Mouse (Mus musculus) hindbrain, postnatal 0 days (tissue): ENCODE results near the gene Ppp1r14a. TPM values are rescaled to one million over a fixed set of nuclear protein-coding genes. Genes with fewer than 3 reads are reported as not detected.
A peak's percentile ranks its signal among the peaks of the same experiment; 100 is the strongest.

ENCODE experiments used
- ATAC-seq: fragments of 200-750 bp; cut with Nextera tagmentation; 2 replicates; pipeline ENCODE4 v1.8.0; 2017; ENCODE audit warnings: mild to moderate bottlenecking, moderate TSS enrichment, moderate library complexity
- DNase-seq: peaks from one replicate; pipeline ENCODE4 v3.0.0-alpha.2; 2015; ENCODE audit warnings: low spot score
- H3K27ac ChIP-seq: fragments of 300-500 bp; sonication (generic); 2 replicates; pipeline ENCODE4 v1.5.1; 2014; ENCODE audit warnings: mild to moderate bottlenecking
- H3K27me3 ChIP-seq: fragments of 300-500 bp; sonication (generic); 2 replicates; pipeline ENCODE4 v1.6.1; 2014; ENCODE audit warnings: low read length, mixed read lengths; ENCODE audit not compliant: insufficient read depth
- H3K36me3 ChIP-seq: fragments of 300-500 bp; sonication (generic); 2 replicates; pipeline ENCODE4 v1.6.1; 2014; ENCODE audit warnings: low read length, mixed read lengths; ENCODE audit not compliant: insufficient read depth
- H3K4me1 ChIP-seq: fragments of 300-500 bp; sonication (generic); 2 replicates; pipeline ENCODE4 v1.6.1; 2014; ENCODE audit warnings: antibody characterized with exemption, low read length, mixed read lengths; ENCODE audit not compliant: insufficient read depth
- H3K4me2 ChIP-seq: fragments of 300-500 bp; sonication (generic); 2 replicates; pipeline ENCODE4 v1.6.1; 2014; ENCODE audit warnings: low read depth, mild to moderate bottlenecking, low read length, moderate library complexity, mixed read lengths
- H3K4me3 ChIP-seq: fragments of 300-500 bp; sonication (generic); 2 replicates; pipeline ENCODE4 v1.5.1; 2014; ENCODE audit warnings: low read length
- H3K9ac ChIP-seq: fragments of 300-500 bp; sonication (generic); replicated peaks from 2 replicates; pipeline ENCODE4 v1.6.1; 2014; ENCODE audit warnings: mild to moderate bottlenecking, low read length, moderate library complexity, mixed read lengths
- H3K9me3 ChIP-seq: fragments of 300-500 bp; sonication (generic); 2 replicates; pipeline ENCODE4 v1.6.1; 2016; ENCODE audit warnings: low read length, mixed read lengths
- CTCF ChIP-seq: IDR thresholded peaks from 2 replicates; pipeline ENCODE4 v1.5.1; 2016; ENCODE audit warnings: antibody characterized with exemption, control low read depth, low read depth
- WGBS: fragments of 180-500 bp; shearing (Covaris S2); extraction: QIAGEN DNeasy Blood & Tissue Kit; methylation state at CpG from one replicate; pipeline ENCODE4 v1.1.7; 2014; 5-methylcytosine and 5-hydroxymethylcytosine counted together
- polyA plus RNA-seq: library from polyadenylated mRNA; unstranded; fragments of >200 nt; fragmentation: Nextera tagmentation; extraction: Ambion mirVana; gene quantifications from 2 replicates; pipeline ENCODE4 v1.2.1, GENCODE M21; 2015
- total RNA-seq: library from RNA; depleted of rRNA; stranded (reverse); fragments of >200 nt; gene quantifications from 2 replicates; pipeline ENCODE4 v1.2.3, GENCODE M21; 2014

Ppp1r14a gene
- total and polyA plus RNA-seq, 2 experiments from 2014 or later, result 3.4 TPM

DNA sequence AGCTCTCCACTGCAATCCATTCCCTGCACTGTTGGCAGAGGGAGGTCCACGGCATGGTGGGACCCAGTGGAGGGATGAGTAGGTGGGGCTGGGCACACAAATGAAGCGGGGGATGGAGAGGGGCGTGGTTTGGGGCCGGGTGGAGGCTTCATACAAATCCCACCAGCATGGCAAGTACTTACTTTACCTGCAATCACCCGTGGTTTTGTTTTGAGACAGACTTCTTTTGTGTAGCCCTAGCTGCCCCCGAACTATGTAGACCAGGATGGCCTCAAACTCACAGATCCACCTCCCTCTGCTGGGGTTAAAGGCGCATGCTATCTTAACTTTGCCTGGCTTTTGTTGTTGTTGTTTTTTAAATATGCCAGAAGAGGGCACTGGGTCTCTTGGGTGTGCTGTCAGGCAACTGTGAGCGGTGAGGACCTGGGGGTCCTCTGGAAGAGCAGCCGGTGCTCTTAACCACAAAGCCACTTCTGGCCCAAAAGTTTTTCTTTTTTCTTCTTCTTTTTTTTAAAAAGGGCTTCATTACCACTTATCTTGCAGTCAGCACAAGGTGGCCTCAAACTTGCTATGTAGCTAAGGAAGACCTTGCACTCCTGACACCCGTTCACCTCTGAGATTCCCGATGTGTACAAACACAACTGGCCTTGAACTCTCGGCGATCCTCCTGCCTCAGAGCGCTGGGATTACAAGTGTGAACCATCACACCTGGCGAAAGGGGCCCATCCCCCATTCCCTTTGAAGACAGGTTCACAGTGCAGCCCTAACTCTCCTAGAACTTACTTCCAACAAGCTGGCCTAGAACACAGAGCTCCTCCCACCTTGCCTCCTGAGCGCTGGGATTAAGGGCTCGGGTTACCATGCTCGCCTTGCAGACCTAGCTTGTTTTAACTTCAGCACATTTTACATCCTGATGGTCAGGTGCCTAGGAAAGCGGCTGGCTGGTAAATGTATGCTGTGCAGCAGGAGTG is 30.5 kb downstream of the Ppp1r14a start:
- H3K9me3 ChIP-seq, result no peaks in the 10 kb centered on the region
- peaks cover 6% of the 10 kb centered on the region; the same call in 1 of the 2 replicates for H3K36me3 ChIP-seq
- H3K9ac ChIP-seq, result no peak overlapping the region
- no peaks in the 10 kb centered on the region for H3K27me3 ChIP-seq
- H3K4me2 ChIP-seq, result peak overlapping the region; percentile 36
- H3K27ac ChIP-seq, result peak overlapping the region; percentile 86
- no peak overlapping the region for H3K4me3 ChIP-seq
- TF ChIP-seq CTCF, result peak; percentile 48
- peaks cover 40% of the 10 kb centered on the region for H3K4me1 ChIP-seq
- DNase-seq (no peak), ATAC-seq (no peak)
- 19% methylated on average over 19 of the region's 19 CpGs for WGBS

DNA sequence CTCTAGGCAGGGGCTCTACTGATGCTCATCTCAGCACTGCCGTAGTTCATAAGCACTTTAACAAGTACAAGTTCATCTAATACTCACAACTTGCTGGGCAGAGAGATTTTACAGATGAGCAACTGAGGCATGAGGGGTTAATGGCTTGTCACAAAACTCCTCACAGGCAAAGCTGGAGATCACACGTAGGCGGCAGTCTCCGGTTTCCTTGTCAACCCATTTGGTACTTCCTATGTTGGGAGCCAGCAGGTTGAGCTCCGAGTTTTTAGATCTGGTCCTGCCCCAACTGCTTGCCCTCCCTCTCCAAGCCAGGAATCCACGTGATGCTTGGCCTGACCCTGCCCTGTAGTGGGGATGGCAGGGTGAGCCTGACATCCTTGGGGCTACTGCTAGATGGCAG is 38.0 kb downstream of the Ppp1r14a start:
- Histone ChIP-seq H3K4me3 (no peak overlapping the region), H3K9ac (no peak overlapping the region), H3K27me3 (no peaks in the 10 kb centered on the region), H3K36me3 (peaks cover 53% of the 10 kb centered on the region), H3K4me2 (no peak overlapping the region), H3K9me3 (no peaks in the 10 kb centered on the region), H3K4me1 (no peaks in the 10 kb centered on the region), H3K27ac (no peak overlapping the region)
- DNase-seq (no peak), ATAC-seq (no peak)
- no peak for TF ChIP-seq CTCF
- 83% methylated on average over 6 of the region's 6 CpGs for WGBS

- Histone ChIP-seq H3K4me3 (no peak overlapping the region), H3K36me3 (peaks cover 59% of the 10 kb centered on the region), H3K27me3 (no peaks in the 10 kb centered on the region), H3K27ac (no peak overlapping the region), H3K9ac (no peak overlapping the region), H3K4me1 (no peaks in the 10 kb centered on the region), H3K9me3 (no peaks in the 10 kb centered on the region), H3K4me2 (no peak overlapping the region)
- DNase-seq, result no peak
- no peak for ATAC-seq
- TF ChIP-seq CTCF, result no peak
- WGBS, result 92% methylated on average over 16 of the region's 16 CpGs
Measured at GRCm38 (mm10) chr7:29328984-29329383, 39.9 kb downstream of the Ppp1r14a start.

DNA sequence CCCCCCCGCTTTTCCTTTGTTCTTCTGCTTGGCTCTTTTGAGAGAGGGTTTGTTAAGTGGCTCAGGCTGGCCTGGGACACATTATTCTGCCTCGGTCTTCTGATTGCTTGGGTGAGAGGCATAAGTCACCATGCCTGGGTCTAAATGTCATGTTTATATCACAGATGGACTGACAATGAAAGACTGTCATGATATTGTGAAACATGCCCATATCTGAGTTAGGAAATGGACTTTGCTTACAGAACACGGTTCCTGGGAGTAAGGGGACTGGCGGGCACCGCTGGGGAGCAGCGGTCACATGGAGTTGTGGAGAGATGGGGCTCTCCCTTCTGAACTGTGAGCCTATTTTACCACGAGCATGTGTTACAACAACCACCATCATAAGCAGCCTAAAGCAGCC is 45.0 kb downstream of the Ppp1r14a start:
- Histone ChIP-seq H3K27me3 (no peaks in the 10 kb centered on the region), H3K9ac (no peak overlapping the region), H3K36me3 (peaks cover 45% of the 10 kb centered on the region), H3K4me1 (no peaks in the 10 kb centered on the region), H3K27ac (no peak overlapping the region), H3K4me2 (no peak overlapping the region), H3K9me3 (no peaks in the 10 kb centered on the region), H3K4me3 (no peak overlapping the region)
- ATAC-seq, result no peak
- 59% methylated on average over 6 of the region's 7 CpGs for whole genome bisulfite sequencing
- TF ChIP-seq CTCF, result no peak
- DNase-seq, result no peak

GRCm38 (mm10) chr7:29335276-29335675 is 46.2 kb downstream of the Ppp1r14a start:
- Histone ChIP-seq H3K9ac (no peak overlapping the region), H3K27me3 (no peaks in the 10 kb centered on the region), H3K36me3 (peaks cover 33% of the 10 kb centered on the region), H3K27ac (no peak overlapping the region), H3K4me3 (no peak overlapping the region), H3K4me1 (no peaks in the 10 kb centered on the region), H3K9me3 (no peaks in the 10 kb centered on the region), H3K4me2 (no peak overlapping the region)
- DNase-seq (no peak), ATAC-seq (no peak)
- TF ChIP-seq CTCF, result peak; percentile 60

GRCm38 (mm10) chr7:29335841-29336671 is 46.9 kb downstream of the Ppp1r14a start:
- WGBS, result 88% methylated on average over 6 of the region's 6 CpGs
- H3K4me1 ChIP-seq, result no peaks in the 10 kb centered on the region

More at GRCm38 (mm10) chr7:29335841-29336671, 46.9 kb downstream of the Ppp1r14a start:
- DNase-seq, result no peak
- H3K27ac ChIP-seq, result no peak overlapping the region
- H3K4me2 ChIP-seq, result no peak overlapping the region
- ATAC-seq, result no peak
- no peaks in the 10 kb centered on the region for H3K9me3 ChIP-seq
- H3K4me3 ChIP-seq, result no peak overlapping the region
- H3K27me3 ChIP-seq, result no peaks in the 10 kb centered on the region
- TF ChIP-seq CTCF, result no peak
- H3K36me3 ChIP-seq, result peaks cover 26% of the 10 kb centered on the region
- H3K9ac ChIP-seq, result no peak overlapping the region
